Mouse (Mus musculus) brain, embryonic 14.5 days (tissue): ENCODE results near the gene Plekhb2.

Experiments
- CTCF ChIP-seq: fragments of 200-500 bp; IDR thresholded peaks from 2 replicates; pipeline ENCODE4 v1.5.1; 2012; ENCODE audit warnings: inconsistent platforms, mild to moderate bottlenecking, moderate library complexity, borderline replicate concordance; ENCODE audit not compliant: insufficient read depth, insufficient read length; ENCODE audit errors: extremely low read depth
- POLR2A ChIP-seq: fragments of 200-500 bp; IDR thresholded peaks from 2 replicates; pipeline ENCODE4 v1.6.1; 2012; ENCODE audit warnings: mild to moderate bottlenecking, inconsistent platforms, borderline replicate concordance; ENCODE audit not compliant: poor library complexity, insufficient read depth, insufficient read length, severe bottlenecking; ENCODE audit errors: extremely low read depth

DNA sequence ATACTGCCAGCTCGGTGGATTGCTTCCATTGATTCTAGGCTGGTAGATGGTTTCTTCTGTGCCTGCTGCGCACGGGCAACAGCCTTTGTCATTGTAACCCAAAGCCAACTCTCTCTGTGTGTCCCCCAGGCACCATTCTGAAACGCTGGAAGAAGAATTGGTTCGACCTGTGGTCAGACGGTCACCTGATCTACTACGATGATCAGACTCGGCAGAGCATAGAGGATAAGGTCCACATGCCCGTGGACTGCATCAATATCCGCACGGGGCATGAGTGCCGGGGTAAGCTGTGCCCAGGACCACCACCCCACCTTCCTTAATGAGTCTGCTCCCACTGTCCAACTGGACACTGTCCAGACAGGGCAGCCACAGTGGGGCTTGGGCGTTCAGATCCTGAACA lies 13.1 kb downstream of the Plekhb2 start:
- TF ChIP-seq POLR2A = no peak
- no peak for TF ChIP-seq CTCF
